8 mouse cellular contexts compared by ENCODE assay signal in genomic region chr13:46350075-46350747, GRCm38 (mm10).
DNase-seq lines count a peak whose midpoint lies in the region.

No protein-coding gene starts in this region.

- intact Hi-C loops in heart, postnatal 10 days (cut with DNase I), result no loop called here

- peak; percentile 12 for DNase-seq in kidney, adult 11 months
- DNase-seq in kidney, postnatal 4 days, result no peak
- peak; percentile 96 for DNase-seq in cerebellum, adult 9-11 months
- DNase-seq in heart, postnatal 10 days, result peak; percentile 51 to 55
- peak; percentile 34 to 58 for DNase-seq in left cerebral cortex, adult 8-10 months (ENCODE audit: low spot score in 2 of 2)
- DNase-seq in skeletal muscle tissue, adult 2 months (ENCODE audit: low read depth, low spot score), result peak; percentile 55
- DNase-seq in thymus, postnatal 10 days (ENCODE audit: low spot score in 2 of 2), result no peak
- DNase-seq in embryo, embryonic 10.5 days (ENCODE audit: low spot score), result no peak

Comparison
In these comparisons a context has a peak if more than half of its experiments do, and no peak if none do; other contexts are left out.
1. DNase-seq: peak in kidney, adult 11 months (single experiment), cerebellum, adult 9-11 months (single experiment), heart, postnatal 10 days (2 of 2), left cerebral cortex, adult 8-10 months (2 of 2) and skeletal muscle tissue, adult 2 months (single experiment); none in kidney, postnatal 4 days (0 of 2), thymus, postnatal 10 days (0 of 2) and embryo, embryonic 10.5 days (single experiment).